Mouse (Mus musculus): ENCODE results near the gene Tmem132b. TPM values are rescaled to one million over a fixed set of nuclear protein-coding genes. Genes with fewer than 3 reads are reported as not detected.

Tmem132b gene
- polyA plus RNA-seq, 1 experiment from 2014 or later, result 0.67 TPM

DNA sequence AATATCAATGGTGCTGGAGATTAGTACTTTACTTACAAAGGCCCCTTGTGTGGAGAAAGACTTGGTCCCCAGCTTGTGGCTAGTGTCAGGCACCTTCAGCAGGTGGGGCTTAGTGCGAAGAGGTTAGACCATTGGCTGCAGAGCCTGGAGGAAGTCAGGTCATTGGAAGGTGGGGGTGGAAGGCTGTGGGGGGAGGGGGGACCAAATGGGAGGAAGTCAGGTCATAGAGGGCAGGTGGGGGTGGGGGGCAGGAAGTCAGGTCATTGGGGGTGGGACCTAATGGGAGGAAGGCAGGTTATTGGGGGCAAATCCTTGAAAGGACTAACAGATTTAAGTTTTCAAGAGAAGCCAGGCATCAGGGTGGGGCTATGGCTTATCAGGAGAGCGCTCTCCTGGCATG, 44.3 kb downstream of the Tmem132b start:
- WGBS, result 81% methylated on average over 2 of the region's 2 CpGs
- no peak for DNase-seq (ENCODE audit: low spot score)
- no peak for ATAC-seq (replicated peaks; ENCODE audit: low FRiP score)

GRCm38 (mm10) chr5:125578661-125579060, 47.1 kb downstream of the Tmem132b start:
- Histone ChIP-seq H3K27me3 (ENCODE audit: control insufficient read depth, insufficient read depth, low read length) (no peaks in the 10 kb centered on the region), H3K27ac (ENCODE audit: low read depth, low read length) (no peak overlapping the region), H3K36me3 (ENCODE audit: control insufficient read depth, insufficient read depth, low read length) (no peaks in the 10 kb centered on the region), H3K9ac (ENCODE audit: low read length) (no peak overlapping the region), H3K4me2 (ENCODE audit: low read depth, low read length, severe bottlenecking) (no peak overlapping the region), H3K9me3 (ENCODE audit: control insufficient read depth, low read length) (no peaks in the 10 kb centered on the region), H3K4me3 (ENCODE audit: low read depth, low read length) (no peak overlapping the region), H3K4me1 (replicated peaks; ENCODE audit: control insufficient read depth, insufficient read depth, low read length) (peaks cover 8% of the 10 kb centered on the region; the same call in 1 of the 2 replicates)
- 87% methylated on average over 13 of the region's 13 CpGs for WGBS
- DNase-seq (ENCODE audit: low spot score) (no peak), ATAC-seq (replicated peaks; ENCODE audit: low FRiP score) (no peak)

More for the DNA sequence above, 44.3 kb downstream of the Tmem132b start:
- Histone ChIP-seq H3K36me3 (ENCODE audit: control insufficient read depth, insufficient read depth, low read length) (no peaks in the 10 kb centered on the region), H3K4me3 (ENCODE audit: low read depth, low read length) (no peak overlapping the region), H3K9me3 (ENCODE audit: control insufficient read depth, low read length) (no peaks in the 10 kb centered on the region), H3K9ac (ENCODE audit: low read length) (no peak overlapping the region), H3K4me1 (replicated peaks; ENCODE audit: control insufficient read depth, insufficient read depth, low read length) (peaks cover 8% of the 10 kb centered on the region; the same call in 1 of the 2 replicates), H3K27me3 (ENCODE audit: control insufficient read depth, insufficient read depth, low read length) (no peaks in the 10 kb centered on the region), H3K27ac (ENCODE audit: low read depth, low read length) (no peak overlapping the region), H3K4me2 (ENCODE audit: low read depth, low read length, severe bottlenecking) (no peak overlapping the region)

- Histone ChIP-seq H3K4me3 (ENCODE audit: low read depth, low read length) (no peak overlapping the region), H3K27ac (ENCODE audit: low read depth, low read length) (no peak overlapping the region), H3K4me1 (replicated peaks; ENCODE audit: control insufficient read depth, insufficient read depth, low read length) (peaks cover 8% of the 10 kb centered on the region; the same call in 1 of the 2 replicates), H3K9me3 (ENCODE audit: control insufficient read depth, low read length) (no peaks in the 10 kb centered on the region), H3K9ac (ENCODE audit: low read length) (no peak overlapping the region), H3K4me2 (ENCODE audit: low read depth, low read length, severe bottlenecking) (no peak overlapping the region), H3K36me3 (ENCODE audit: control insufficient read depth, insufficient read depth, low read length) (no peaks in the 10 kb centered on the region), H3K27me3 (ENCODE audit: control insufficient read depth, insufficient read depth, low read length) (no peaks in the 10 kb centered on the region)
- WGBS, result 60% methylated on average over 4 of the region's 4 CpGs
- DNase-seq (ENCODE audit: low spot score) (no peak), ATAC-seq (replicated peaks; ENCODE audit: low FRiP score) (no peak)
Observed at GRCm38 (mm10) chr5:125579153-125579552, 47.6 kb downstream of the Tmem132b start.

DNA sequence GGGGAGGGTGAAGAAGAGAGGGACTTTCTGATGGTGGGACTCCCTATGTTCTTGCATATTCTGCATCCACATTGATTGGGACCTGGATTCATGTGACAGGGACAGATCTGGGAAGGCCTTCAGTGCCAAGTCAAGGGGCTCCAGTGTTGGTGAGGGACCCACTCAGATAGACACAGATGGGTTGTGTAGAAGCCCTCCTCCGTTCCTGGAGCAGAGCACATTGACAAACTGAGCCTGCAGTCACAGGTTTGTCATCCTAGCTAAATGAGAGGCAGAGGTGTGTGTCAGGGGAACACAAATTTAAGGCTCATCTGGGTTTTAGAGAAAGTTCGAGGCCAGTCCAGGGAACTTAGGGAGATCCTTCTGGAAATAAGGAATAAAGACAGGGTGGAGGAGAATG, 51.7 kb downstream of the Tmem132b start:
- no peaks in the 10 kb centered on the region for H3K27me3 ChIP-seq (ENCODE audit: control insufficient read depth, insufficient read depth, low read length)
- no peak for ATAC-seq (replicated peaks; ENCODE audit: low FRiP score)
- no peak for DNase-seq (ENCODE audit: low spot score)
- WGBS, result 79% methylated on average over 2 of the region's 2 CpGs
- no peak overlapping the region for H3K27ac ChIP-seq (ENCODE audit: low read depth, low read length)
- no peaks in the 10 kb centered on the region for H3K4me1 ChIP-seq (replicated peaks; ENCODE audit: control insufficient read depth, insufficient read depth, low read length)
- H3K36me3 ChIP-seq (ENCODE audit: control insufficient read depth, insufficient read depth, low read length), result no peaks in the 10 kb centered on the region
- H3K4me2 ChIP-seq (ENCODE audit: low read depth, low read length, severe bottlenecking), result no peak overlapping the region
- H3K9ac ChIP-seq (ENCODE audit: low read length), result no peak overlapping the region
- H3K4me3 ChIP-seq (ENCODE audit: low read depth, low read length), result no peak overlapping the region
- H3K9me3 ChIP-seq (ENCODE audit: control insufficient read depth, low read length), result no peaks in the 10 kb centered on the region

DNA sequence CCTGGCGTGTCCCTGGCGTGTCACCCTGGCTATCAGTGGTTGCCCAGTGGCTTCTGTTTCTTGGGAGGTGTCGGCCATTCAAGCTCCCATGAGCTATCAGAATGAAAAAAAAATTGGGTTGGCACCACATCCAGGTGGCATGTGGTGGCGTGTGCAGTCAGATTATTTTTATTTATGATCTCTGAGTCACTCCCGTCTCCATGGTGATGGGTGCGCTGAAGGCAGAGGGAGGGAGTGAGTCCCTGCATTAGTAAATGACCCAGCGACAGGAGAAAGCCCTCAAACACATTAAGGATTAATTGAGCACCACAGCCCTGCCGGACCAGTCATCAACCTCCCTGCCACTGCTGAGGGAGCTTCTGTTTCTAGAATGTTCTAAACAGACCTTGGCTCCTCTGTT, 52.3 kb downstream of the Tmem132b start:
- Histone ChIP-seq H3K27ac (ENCODE audit: low read depth, low read length) (no peak overlapping the region), H3K9ac (ENCODE audit: low read length) (no peak overlapping the region), H3K4me3 (ENCODE audit: low read depth, low read length) (no peak overlapping the region), H3K4me2 (ENCODE audit: low read depth, low read length, severe bottlenecking) (no peak overlapping the region), H3K27me3 (ENCODE audit: control insufficient read depth, insufficient read depth, low read length) (no peaks in the 10 kb centered on the region), H3K36me3 (ENCODE audit: control insufficient read depth, insufficient read depth, low read length) (no peaks in the 10 kb centered on the region), H3K4me1 (replicated peaks; ENCODE audit: control insufficient read depth, insufficient read depth, low read length) (no peaks in the 10 kb centered on the region), H3K9me3 (ENCODE audit: control insufficient read depth, low read length) (no peaks in the 10 kb centered on the region)
- 79% methylated on average over 8 of the region's 8 CpGs for WGBS
- ATAC-seq (replicated peaks; ENCODE audit: low FRiP score) (no peak), DNase-seq (ENCODE audit: low spot score) (no peak)

GRCm38 (mm10) chr5:125585211-125585610, 53.6 kb downstream of the Tmem132b start:
- no peaks in the 10 kb centered on the region for H3K9me3 ChIP-seq (ENCODE audit: control insufficient read depth, low read length)
- 81% methylated on average over 5 of the region's 5 CpGs for WGBS
- no peak overlapping the region for H3K4me2 ChIP-seq (ENCODE audit: low read depth, low read length, severe bottlenecking)
- H3K4me3 ChIP-seq (ENCODE audit: low read depth, low read length), result no peak overlapping the region
- no peak overlapping the region for H3K9ac ChIP-seq (ENCODE audit: low read length)
- DNase-seq (ENCODE audit: low spot score) (no peak), ATAC-seq (replicated peaks; ENCODE audit: low FRiP score) (no peak)
- no peaks in the 10 kb centered on the region for H3K27me3 ChIP-seq (ENCODE audit: control insufficient read depth, insufficient read depth, low read length)
- no peaks in the 10 kb centered on the region for H3K36me3 ChIP-seq (ENCODE audit: control insufficient read depth, insufficient read depth, low read length)
- H3K4me1 ChIP-seq (replicated peaks; ENCODE audit: control insufficient read depth, insufficient read depth, low read length), result peaks cover 7% of the 10 kb centered on the region; the same call in 1 of the 2 replicates
- H3K27ac ChIP-seq (ENCODE audit: low read depth, low read length), result no peak overlapping the region

DNA sequence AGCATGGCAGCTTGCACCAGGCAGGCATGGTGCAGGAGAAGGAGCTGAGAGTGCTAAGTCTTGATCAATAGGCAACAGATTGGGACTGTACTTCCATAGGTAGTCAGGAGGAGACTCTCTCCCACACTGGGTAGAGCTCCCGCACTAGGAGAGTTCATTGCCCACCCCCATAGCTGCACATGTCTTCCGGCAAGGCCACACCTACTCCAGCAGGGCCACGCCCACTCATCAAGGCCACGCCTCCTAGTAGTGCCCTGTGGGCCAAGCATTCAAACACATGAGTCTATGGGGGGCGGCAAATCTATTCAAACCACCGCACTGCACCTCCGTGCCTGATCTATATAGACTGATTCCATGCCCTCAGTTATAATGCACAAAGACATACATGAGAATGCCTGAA, 56.6 kb downstream of the Tmem132b start:
- H3K4me1 ChIP-seq (replicated peaks; ENCODE audit: control insufficient read depth, insufficient read depth, low read length), result peaks cover 7% of the 10 kb centered on the region; the same call in 1 of the 2 replicates
- no peak overlapping the region for H3K4me2 ChIP-seq (ENCODE audit: low read depth, low read length, severe bottlenecking)
- no peak for ATAC-seq (replicated peaks; ENCODE audit: low FRiP score)
- H3K27ac ChIP-seq (ENCODE audit: low read depth, low read length), result no peak overlapping the region
- no peaks in the 10 kb centered on the region for H3K9me3 ChIP-seq (ENCODE audit: control insufficient read depth, low read length)
- H3K36me3 ChIP-seq (ENCODE audit: control insufficient read depth, insufficient read depth, low read length), result no peaks in the 10 kb centered on the region
- no peak for DNase-seq (ENCODE audit: low spot score)
- H3K27me3 ChIP-seq (ENCODE audit: control insufficient read depth, insufficient read depth, low read length), result no peaks in the 10 kb centered on the region
- no peak overlapping the region for H3K4me3 ChIP-seq (ENCODE audit: low read depth, low read length)
- no peak overlapping the region for H3K9ac ChIP-seq (ENCODE audit: low read length)
- WGBS, result 65% methylated on average over 7 of the region's 7 CpGs

GRCm38 (mm10) chr5:125588876-125589667, 57.5 kb downstream of the Tmem132b start:
- peaks cover 7% of the 10 kb centered on the region; the same call in 1 of the 2 replicates for H3K4me1 ChIP-seq (replicated peaks; ENCODE audit: control insufficient read depth, insufficient read depth, low read length)
- 0 out of 2 replicates have a peak overlapping the region, but pooled peaks have one; percentile 46 for H3K27ac ChIP-seq (ENCODE audit: low read depth, low read length)
- ATAC-seq (replicated peaks; ENCODE audit: low FRiP score) (peak; percentile 89), DNase-seq (ENCODE audit: low spot score) (peak; percentile 77)
- H3K9me3 ChIP-seq (ENCODE audit: control insufficient read depth, low read length), result no peaks in the 10 kb centered on the region
- H3K4me2 ChIP-seq (ENCODE audit: low read depth, low read length, severe bottlenecking), result peak overlapping the region; percentile 59
- H3K27me3 ChIP-seq (ENCODE audit: control insufficient read depth, insufficient read depth, low read length), result no peaks in the 10 kb centered on the region
- H3K9ac ChIP-seq (ENCODE audit: low read length), result peak overlapping the region; percentile 46
- H3K36me3 ChIP-seq (ENCODE audit: control insufficient read depth, insufficient read depth, low read length), result no peaks in the 10 kb centered on the region
- WGBS, result 5% methylated on average over 18 of the region's 18 CpGs
- peak overlapping the region; percentile 38 for H3K4me3 ChIP-seq (ENCODE audit: low read depth, low read length)

DNA sequence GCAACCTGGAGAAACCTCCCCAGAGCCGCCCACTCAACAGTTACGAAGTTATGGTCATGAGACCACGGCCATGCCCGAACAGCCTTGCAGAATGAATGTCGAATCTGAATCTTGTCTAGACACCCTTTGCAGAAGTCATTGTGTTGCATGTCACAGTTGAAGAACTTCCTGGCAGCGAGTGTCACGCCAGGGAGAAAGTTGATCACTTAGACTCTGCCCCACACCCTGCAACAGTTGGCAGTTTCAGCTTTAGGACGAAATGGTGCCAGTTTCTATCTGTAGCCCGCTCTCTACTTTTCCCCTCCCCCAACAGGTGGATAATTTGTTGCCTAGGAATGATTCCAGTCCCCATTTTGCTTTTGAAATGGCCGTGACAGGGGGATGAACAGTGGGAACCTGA, 66.5 kb downstream of the Tmem132b start:
- DNase-seq (ENCODE audit: low spot score) (no peak), ATAC-seq (replicated peaks; ENCODE audit: low FRiP score) (no peak)
- Histone ChIP-seq H3K27ac (ENCODE audit: low read depth, low read length) (no peak overlapping the region), H3K4me3 (ENCODE audit: low read depth, low read length) (no peak overlapping the region), H3K36me3 (ENCODE audit: control insufficient read depth, insufficient read depth, low read length) (no peaks in the 10 kb centered on the region), H3K4me2 (ENCODE audit: low read depth, low read length, severe bottlenecking) (no peak overlapping the region), H3K27me3 (ENCODE audit: control insufficient read depth, insufficient read depth, low read length) (no peaks in the 10 kb centered on the region), H3K4me1 (replicated peaks; ENCODE audit: control insufficient read depth, insufficient read depth, low read length) (no peaks in the 10 kb centered on the region), H3K9ac (ENCODE audit: low read length) (no peak overlapping the region), H3K9me3 (ENCODE audit: control insufficient read depth, low read length) (no peaks in the 10 kb centered on the region)
- 92% methylated on average over 10 of the region's 10 CpGs for WGBS

All from forebrain, embryonic 11.5 days (tissue).